Mouse (Mus musculus): ENCODE data around the gene Tmem204.

Gene Tmem204

DNA sequence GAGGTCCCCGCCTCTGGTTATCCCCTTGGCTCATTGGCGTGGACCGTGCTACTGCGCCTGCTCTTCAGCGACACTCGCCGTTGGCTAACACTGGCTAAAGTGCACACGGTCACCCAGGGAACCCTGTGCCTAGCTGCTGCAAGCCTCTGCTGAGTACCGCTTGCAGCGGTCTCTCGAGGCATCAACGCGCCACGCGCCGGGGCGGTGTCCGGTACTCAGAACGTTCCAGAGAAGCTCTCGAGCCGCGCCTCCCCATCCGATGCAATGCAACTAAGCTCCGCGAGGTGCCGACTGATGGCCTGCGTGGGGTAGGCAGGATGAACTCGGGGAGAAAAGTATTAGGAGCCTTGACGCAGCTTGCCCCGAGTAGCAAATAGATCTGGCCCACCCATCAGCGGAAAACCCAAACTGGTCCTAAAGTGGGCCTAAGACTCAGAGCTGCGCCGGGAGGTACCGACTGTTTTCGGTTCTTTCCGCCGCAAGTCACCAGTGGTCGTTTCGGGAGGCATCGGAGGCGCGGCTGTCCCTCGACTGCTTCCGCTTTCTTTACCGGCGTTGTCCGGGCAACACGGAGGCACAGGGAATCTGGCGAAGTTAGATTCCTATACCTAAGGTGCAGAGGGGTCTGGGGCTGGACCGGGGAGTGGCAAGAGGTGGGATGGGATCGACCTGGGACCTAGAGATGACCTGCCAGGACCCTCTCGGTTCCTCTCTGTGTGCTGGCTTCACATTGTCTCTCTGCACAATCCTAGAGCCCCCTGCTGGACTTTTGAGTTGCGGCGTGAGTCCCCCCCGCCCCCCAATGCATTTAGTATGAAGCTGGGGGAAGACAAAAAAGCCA, 66.9 kb downstream of the Tmem204 start:
- intact Hi-C loops (cut with DNase I) = no loop called here

GRCm38 (mm10) chr17:25015655-25016291, 67.6 kb downstream of the Tmem204 start, which contains the start of the genes Cramp1l and Ift140:
Gene Cramp1l, minus strand, starts transcription at chr17:25015788.
Gene Ift140, plus strand, starts transcription at chr17:25016085.
- intact Hi-C loops (cut with DNase I) = no loop called here

DNA sequence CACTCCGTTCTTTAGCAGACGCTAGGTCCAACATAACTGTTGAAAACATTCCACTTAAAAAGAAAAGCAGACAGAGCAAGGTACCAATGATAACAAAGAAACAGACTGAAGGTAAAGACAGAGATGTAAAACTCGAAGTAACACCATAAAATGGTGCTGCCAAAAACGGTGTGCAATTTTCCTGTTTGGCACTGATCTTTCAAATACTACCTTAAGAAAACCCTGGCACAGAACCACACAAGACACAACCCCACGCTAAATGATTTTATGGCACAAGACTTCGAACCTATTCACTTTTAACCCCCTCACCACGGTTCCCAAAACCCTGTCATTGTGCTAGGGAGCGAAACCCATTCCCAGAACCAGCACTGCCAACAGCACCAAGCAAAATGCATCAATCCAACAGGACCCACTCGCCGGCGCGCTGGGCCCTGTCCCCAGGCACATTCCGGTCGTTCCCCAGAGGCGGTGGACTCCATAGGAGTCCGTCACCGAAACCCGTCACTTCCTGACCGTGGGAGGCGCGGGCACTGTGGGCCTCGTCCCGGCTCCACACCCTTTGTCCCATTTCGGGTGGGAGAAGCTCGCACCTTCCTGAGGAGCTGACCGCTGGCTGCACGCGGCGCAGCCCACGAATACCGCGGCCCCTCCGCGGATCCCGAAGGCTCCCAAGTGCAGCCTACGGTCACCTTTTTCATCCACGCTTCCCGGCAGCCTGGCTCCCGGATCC, 68.4 kb downstream of the Tmem204 start:
- intact Hi-C loops (cut with DNase I) = loop anchor here (5.0 kb wide), 1 partner anchor 53 kb away; the partner anchor contains the start of gene Jpt2

DNA sequence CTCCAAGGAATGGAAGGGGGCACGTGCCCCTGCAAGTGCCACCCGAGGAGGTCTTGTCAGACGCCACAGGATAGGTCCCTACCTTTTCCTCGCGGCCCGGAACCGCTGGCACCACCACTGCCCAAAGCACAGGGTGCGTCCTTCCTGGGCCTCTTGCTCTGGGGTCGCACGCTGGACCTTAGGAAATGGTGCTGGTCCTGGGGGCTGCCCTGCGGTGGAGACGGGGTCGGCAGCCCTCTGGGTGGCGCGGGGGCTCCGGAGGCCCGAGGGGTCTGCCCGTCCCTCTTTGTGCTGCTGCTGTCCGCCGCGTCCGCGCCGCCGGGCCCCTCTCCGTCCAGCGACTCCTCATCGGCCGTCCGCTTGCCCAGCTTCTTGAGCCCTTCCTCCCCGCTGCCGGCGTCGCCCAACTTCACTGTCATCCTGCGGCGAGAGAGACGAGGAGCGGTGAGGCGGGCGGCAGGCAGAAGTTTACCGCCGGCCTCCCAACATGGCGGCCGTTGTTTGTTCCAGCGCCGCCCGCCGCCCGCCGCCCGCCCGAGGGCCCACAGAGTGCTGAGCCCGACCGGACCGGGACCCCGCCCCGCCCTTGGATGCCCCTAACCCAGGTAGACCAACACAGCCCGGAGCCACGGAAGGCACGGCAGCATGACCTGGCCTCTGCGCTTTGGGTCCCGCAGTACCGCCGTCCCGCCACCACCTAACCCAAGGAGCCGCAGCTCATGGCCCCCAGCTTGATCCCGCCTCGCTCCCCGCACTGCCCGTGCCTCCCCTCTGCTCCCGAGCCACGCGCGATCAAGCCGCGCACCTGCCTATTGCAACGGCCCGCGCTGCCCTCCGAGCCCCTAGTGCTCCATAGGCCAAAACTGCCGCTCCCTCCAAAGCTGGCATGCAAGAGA, 69.5 kb downstream of the Tmem204 start:
- intact Hi-C loops (cut with DNase I) = loop anchor here (5.0 kb wide), 1 partner anchor 52 kb away; the partner anchor contains the start of gene Jpt2
